Mouse (Mus musculus) urinary bladder, postnatal 10 days (tissue): ENCODE results near the gene Ssx2ip.

ENCODE experiments used
- DNase-seq: peaks from one replicate; pipeline ENCODE4 v3.0.0; 2022; ENCODE audit warnings: low spot score

The Ssx2ip gene

GRCm38 (mm10) chr3:146436114-146436513 is 31.7 kb downstream of the Ssx2ip start:
- DNase-seq = no peak

- no peak for DNase-seq
Observed at GRCm38 (mm10) chr3:146440011-146440410, 35.6 kb downstream of the Ssx2ip start.

GRCm38 (mm10) chr3:146440422-146440821 is 36.0 kb downstream of the Ssx2ip start:
- no peak for DNase-seq

- DNase-seq = no peak
Observed at GRCm38 (mm10) chr3:146442484-146442883, 38.0 kb downstream of the Ssx2ip start.

- DNase-seq = no peak
Observed at GRCm38 (mm10) chr3:146442936-146443335, 38.5 kb downstream of the Ssx2ip start.

- no peak for DNase-seq
Observed at GRCm38 (mm10) chr3:146443380-146443779, 38.9 kb downstream of the Ssx2ip start.

- DNase-seq = no peak
Observed at GRCm38 (mm10) chr3:146444880-146445279, 40.4 kb downstream of the Ssx2ip start.

- no peak for DNase-seq
Observed at GRCm38 (mm10) chr3:146447156-146447555, 42.7 kb downstream of the Ssx2ip start.

GRCm38 (mm10) chr3:146447598-146447997 is 43.2 kb downstream of the Ssx2ip start:
- DNase-seq = no peak

- DNase-seq = no peak
Observed at GRCm38 (mm10) chr3:146448372-146448771, 43.9 kb downstream of the Ssx2ip start.

GRCm38 (mm10) chr3:146448969-146449368 is 44.5 kb downstream of the Ssx2ip start:
- no peak for DNase-seq

GRCm38 (mm10) chr3:146449745-146450250 is 45.4 kb downstream of the Ssx2ip start, which contains the start of gene Ctbs:
TSS of gene Ctbs (plus strand) at chr3:146449795.
- DNase-seq = no peak

GRCm38 (mm10) chr3:146450371-146450841 is 46.0 kb downstream of the Ssx2ip start:
- DNase-seq = peak; percentile 70

- no peak for DNase-seq
Observed at GRCm38 (mm10) chr3:146451375-146451774, 46.9 kb downstream of the Ssx2ip start.

GRCm38 (mm10) chr3:146462939-146463338 is 58.5 kb downstream of the Ssx2ip start:
- no peak for DNase-seq

GRCm38 (mm10) chr3:146469226-146469625 is 64.8 kb downstream of the Ssx2ip start:
- DNase-seq = no peak

- DNase-seq = no peak
Observed at GRCm38 (mm10) chr3:146472657-146473056, 68.2 kb downstream of the Ssx2ip start.

GRCm38 (mm10) chr3:146473741-146474140 is 69.3 kb downstream of the Ssx2ip start:
- no peak for DNase-seq

GRCm38 (mm10) chr3:146474428-146474827 is 70.0 kb downstream of the Ssx2ip start:
- DNase-seq = no peak

- no peak for DNase-seq
Observed at GRCm38 (mm10) chr3:146482044-146482443, 77.6 kb downstream of the Ssx2ip start.

GRCm38 (mm10) chr3:146486464-146486863 is 82.0 kb downstream of the Ssx2ip start:
- no peak for DNase-seq
